33 mouse cellular contexts compared by ENCODE assay signal in the genomic region with DNA sequence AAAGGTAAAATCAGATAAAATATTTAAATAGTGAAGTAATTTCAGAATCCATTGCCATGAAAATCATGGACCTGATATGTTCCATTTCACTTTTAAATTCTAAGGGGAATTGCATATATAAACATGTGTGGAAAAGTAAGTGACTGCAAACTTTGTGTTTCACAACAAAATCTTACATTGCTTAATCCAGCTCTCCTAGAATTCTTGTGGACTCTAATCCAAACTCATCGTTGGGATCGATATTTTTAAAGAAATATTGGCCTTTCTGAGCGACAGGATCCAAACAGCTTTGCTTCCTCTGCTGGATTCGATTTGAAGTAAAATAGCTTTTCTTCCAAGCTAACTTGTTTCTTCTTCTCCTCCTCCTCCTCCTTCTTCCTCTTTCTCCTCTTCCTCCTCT. TPM values are rescaled to one million over a fixed set of nuclear protein-coding genes. Genes with fewer than 3 reads are reported as not detected.
"Had no signal": no experiment of that assay in that cellular context is flagged by ENCODE, and none has a peak within 500 bp of the region (broad histone marks: within the 10 kb centered on the region; RNA-seq: fewer than 3 reads in every experiment).

No protein-coding gene starts in this region.

- H3K4me3 ChIP-seq: heart, embryonic 10.5 days; heart, embryonic 12.5 days; heart, embryonic 13.5 days; heart, embryonic 15.5 days; hindbrain, embryonic 10.5 days; hindbrain, embryonic 12.5 days; hindbrain, embryonic 13.5 days; hindbrain, embryonic 15.5 days; intestine, embryonic 15.5 days; kidney, embryonic 15.5 days; layer of hippocampus, adult 2 months had no signal

- H3K27ac ChIP-seq: heart, embryonic 10.5 days; heart, embryonic 13.5 days; heart, embryonic 15.5 days; hindbrain, embryonic 10.5 days; hindbrain, embryonic 12.5 days; hindbrain, embryonic 13.5 days; hindbrain, embryonic 14.5 days; hindbrain, embryonic 15.5 days; hindbrain, postnatal 0 days; intestine, embryonic 15.5 days; kidney, embryonic 15.5 days; kidney, postnatal 0 days; layer of hippocampus, adult 2 months had no signal

- H3K9ac ChIP-seq: heart, embryonic 12.5 days; heart, embryonic 13.5 days; heart, embryonic 15.5 days; hindbrain, embryonic 12.5 days; hindbrain, embryonic 13.5 days; hindbrain, embryonic 14.5 days; hindbrain, embryonic 15.5 days; intestine, embryonic 15.5 days; kidney, embryonic 15.5 days had no signal

- H3K36me3 ChIP-seq: heart, embryonic 10.5 days; heart, embryonic 12.5 days; heart, embryonic 13.5 days; heart, embryonic 15.5 days; hindbrain, embryonic 10.5 days; hindbrain, embryonic 12.5 days; hindbrain, embryonic 13.5 days; hindbrain, embryonic 15.5 days; intestine, embryonic 15.5 days; kidney, embryonic 15.5 days had no signal

- DNase-seq: heart, postnatal 10 days; heart, postnatal 14 days; heart, postnatal 36 days; heart, postnatal 4 days; kidney, adult 11 months; kidney, adult 18-20 months; kidney, adult 2 months; kidney, adult 8-10 months; kidney, adult 9 months; kidney, postnatal 10 days; kidney, postnatal 14 days; kidney, postnatal 25 days; kidney, postnatal 36 days; kidney, postnatal 4 days; layer of hippocampus, adult 9-11 months; layer of hippocampus, postnatal 36 days had no signal

RNA-seq across cellular contexts. Expression of a gene that starts 6.1 kb away (rescaled TPM):
- total RNA-seq: heart, postnatal 36 days; heart, postnatal 4 days; hematopoietic stem cell, adult 5-6 weeks had no signal
- polyA plus RNA-seq: heart, postnatal 0 days; inflammation-experienced regulatory T-cells, adult 6 months; kidney, adult 2 months had no signal
